Mouse (Mus musculus) G1E (cell line): ENCODE results near the gene Dcdc2c. TPM values are rescaled to one million over a fixed set of nuclear protein-coding genes. Genes with fewer than 3 reads are reported as not detected.

Experiments used
- ATAC-seq: 2 replicates; pipeline ENCODE4 v1.8.0; 2016; ENCODE audit warnings: mild to moderate bottlenecking; ENCODE audit not compliant: insufficient number of reproducible peaks, poor library complexity, low FRiP score, severe bottlenecking; ENCODE audit errors: extremely low read depth
- DNase-seq: peaks from one replicate; pipeline ENCODE4 v3.0.0; 2012; ENCODE audit warnings: low spot score
- H3K27me3 ChIP-seq: 2 replicates; pipeline ENCODE4 v1.6.1; 2012; ENCODE audit warnings: mild to moderate bottlenecking, low read length, inconsistent platforms; ENCODE audit not compliant: insufficient read depth
- H3K36me3 ChIP-seq: replicated peaks from 2 replicates; pipeline ENCODE3; 2012; ENCODE audit warnings: mild to moderate bottlenecking, inconsistent platforms
- H3K4me1 ChIP-seq: 2 replicates; pipeline ENCODE4 v1.6.1; 2012; ENCODE audit warnings: low read depth, low read length, inconsistent platforms, mixed read lengths; ENCODE audit not compliant: insufficient read depth
- H3K4me3 ChIP-seq: 2 replicates; pipeline ENCODE4 v1.5.1; 2012; ENCODE audit warnings: low read depth, mild to moderate bottlenecking, inconsistent platforms, low read length, moderate library complexity, mixed read lengths
- H3K9me3 ChIP-seq: replicated peaks from 2 replicates; pipeline ENCODE4 v1.6.1; 2012; ENCODE audit warnings: inconsistent platforms
- CTCF ChIP-seq: IDR thresholded peaks from 2 replicates; pipeline ENCODE4 v1.5.1; 2012; ENCODE audit warnings: low read depth, low read length, inconsistent platforms, mixed read lengths
- GATA1 ChIP-seq: IDR thresholded peaks from 2 replicates; pipeline ENCODE4 v1.6.1; 2012; ENCODE audit warnings: borderline replicate concordance, low read length, inconsistent platforms, mixed read lengths
- GATA2 ChIP-seq: IDR thresholded peaks from 2 replicates; pipeline ENCODE4 v1.6.1; 2012; ENCODE audit warnings: low read depth, low read length, inconsistent platforms, borderline replicate concordance
- POLR2AphosphoS5 ChIP-seq: IDR thresholded peaks from 2 replicates; pipeline ENCODE4 v1.6.1; 2012; ENCODE audit warnings: low read depth, low read length, inconsistent platforms; ENCODE audit not compliant: insufficient replicate concordance
- TAL1 ChIP-seq: conservative IDR thresholded peaks from 2 replicates; pipeline ENCODE4 v1.6.1; 2012; ENCODE audit warnings: low read depth, low read length, inconsistent platforms, mixed read lengths
- polyA plus RNA-seq: library from polyadenylated mRNA; stranded (reverse); fragments of >175 nt; gene quantifications from 2 replicates; pipeline ENCODE4 v1.2.3, GENCODE M21; 2012
- total RNA-seq, 2 experiments: library from RNA; stranded (forward) in 1 of 2; stranded (reverse) in 1 of 2; fragments of 200-1000 nt in 1 of 2; fragments of >200 nt in 1 of 2; fragmentation: Nextera tagmentation in 1 of 2; gene quantifications; 2 replicates each; pipeline ENCODE4 v1.2.3; 2014 to 2017

Gene Dcdc2c
- total and polyA plus RNA-seq, 3 experiments, result 0.16 TPM; not detected in 2

GRCm38 (mm10) chr12:28494289-28494688 lies 57.9 kb downstream of the Dcdc2c start:
- ATAC-seq, result no peak
- no peak for DNase-seq
- TF ChIP-seq POLR2AphosphoS5, result no peak
- Histone ChIP-seq H3K9me3 (peaks cover 24% of the 10 kb centered on the region), H3K36me3 (no peaks in the 10 kb centered on the region), H3K4me1 (no peaks in the 10 kb centered on the region), H3K4me3 (no peak overlapping the region), H3K27me3 (no peaks in the 10 kb centered on the region)

GRCm38 (mm10) chr12:28482483-28483160 lies 69.6 kb downstream of the Dcdc2c start:
- DNase-seq, result no peak
- Histone ChIP-seq H3K4me3 (no peak overlapping the region), H3K36me3 (no peaks in the 10 kb centered on the region), H3K9me3 (peaks cover 38% of the 10 kb centered on the region), H3K4me1 (no peaks in the 10 kb centered on the region), H3K27me3 (no peaks in the 10 kb centered on the region)
- TF ChIP-seq TAL1, result no peak
- TF ChIP-seq CTCF, result no peak
- no peak for TF ChIP-seq POLR2AphosphoS5
- TF ChIP-seq GATA2, result no peak
- no peak for TF ChIP-seq GATA1
- no peak for ATAC-seq

- Histone ChIP-seq H3K4me3 (no peak overlapping the region), H3K4me1 (no peaks in the 10 kb centered on the region), H3K9me3 (peaks cover 35% of the 10 kb centered on the region), H3K36me3 (no peaks in the 10 kb centered on the region), H3K27me3 (no peaks in the 10 kb centered on the region)
- DNase-seq (no peak), ATAC-seq (no peak)
- TF ChIP-seq GATA2 (no peak), CTCF (no peak), GATA1 (no peak), POLR2AphosphoS5 (no peak), TAL1 (no peak)
Observed at GRCm38 (mm10) chr12:28460951-28461431, 91.2 kb downstream of the Dcdc2c start.

GRCm38 (mm10) chr12:28460523-28460922 lies 91.7 kb downstream of the Dcdc2c start:
- Histone ChIP-seq H3K4me1 (no peaks in the 10 kb centered on the region), H3K9me3 (peaks cover 31% of the 10 kb centered on the region), H3K4me3 (no peak overlapping the region), H3K36me3 (no peaks in the 10 kb centered on the region), H3K27me3 (no peaks in the 10 kb centered on the region)
- DNase-seq, result no peak
- TF ChIP-seq CTCF, result no peak
- no peak for TF ChIP-seq POLR2AphosphoS5
- TF ChIP-seq TAL1, result no peak
- TF ChIP-seq GATA2, result no peak
- no peak for TF ChIP-seq GATA1
- no peak for ATAC-seq

- no peak for ATAC-seq
- Histone ChIP-seq H3K36me3 (no peaks in the 10 kb centered on the region), H3K4me1 (no peaks in the 10 kb centered on the region), H3K9me3 (peaks cover 28% of the 10 kb centered on the region), H3K4me3 (no peak overlapping the region), H3K27me3 (no peaks in the 10 kb centered on the region)
- TF ChIP-seq POLR2AphosphoS5, result no peak
- DNase-seq, result no peak
Observed at GRCm38 (mm10) chr12:28458786-28459185, 93.4 kb downstream of the Dcdc2c start.

GRCm38 (mm10) chr12:28436536-28436935 lies 115.7 kb downstream of the Dcdc2c start:
- TF ChIP-seq POLR2AphosphoS5, result no peak
- no peak for TF ChIP-seq GATA2
- no peak for TF ChIP-seq CTCF
- no peak for TF ChIP-seq GATA1
- TF ChIP-seq TAL1, result no peak
- no peak for DNase-seq
- no peak for ATAC-seq
- Histone ChIP-seq H3K36me3 (no peaks in the 10 kb centered on the region), H3K4me1 (no peaks in the 10 kb centered on the region), H3K27me3 (no peaks in the 10 kb centered on the region), H3K4me3 (no peak overlapping the region), H3K9me3 (peaks cover 31% of the 10 kb centered on the region)

- peaks cover 52% of the 10 kb centered on the region for H3K9me3 ChIP-seq
- TF ChIP-seq GATA1 (no peak), CTCF (no peak), POLR2AphosphoS5 (no peak), GATA2 (no peak), TAL1 (no peak)
- no peaks in the 10 kb centered on the region for H3K4me1 ChIP-seq
- no peaks in the 10 kb centered on the region for H3K36me3 ChIP-seq
- DNase-seq, result no peak
- no peak for ATAC-seq
- no peak overlapping the region for H3K4me3 ChIP-seq
- H3K27me3 ChIP-seq, result no peaks in the 10 kb centered on the region
Observed at GRCm38 (mm10) chr12:28432729-28433067, 119.5 kb downstream of the Dcdc2c start.
